Mouse (Mus musculus): ENCODE data around the gene Col1a1.

Gene Col1a1

GRCm38 (mm10) chr11:94936045-94936444, at the start of gene Col1a1:
Col1a1 (plus strand) TSS chr11:94936224.
- DNase-seq (ENCODE audit: low read depth, low spot score): no peak

GRCm38 (mm10) chr11:94891155-94891554, 44.9 kb upstream of the Col1a1 start:
- no peak for DNase-seq (ENCODE audit: low read depth, low spot score)

DNA sequence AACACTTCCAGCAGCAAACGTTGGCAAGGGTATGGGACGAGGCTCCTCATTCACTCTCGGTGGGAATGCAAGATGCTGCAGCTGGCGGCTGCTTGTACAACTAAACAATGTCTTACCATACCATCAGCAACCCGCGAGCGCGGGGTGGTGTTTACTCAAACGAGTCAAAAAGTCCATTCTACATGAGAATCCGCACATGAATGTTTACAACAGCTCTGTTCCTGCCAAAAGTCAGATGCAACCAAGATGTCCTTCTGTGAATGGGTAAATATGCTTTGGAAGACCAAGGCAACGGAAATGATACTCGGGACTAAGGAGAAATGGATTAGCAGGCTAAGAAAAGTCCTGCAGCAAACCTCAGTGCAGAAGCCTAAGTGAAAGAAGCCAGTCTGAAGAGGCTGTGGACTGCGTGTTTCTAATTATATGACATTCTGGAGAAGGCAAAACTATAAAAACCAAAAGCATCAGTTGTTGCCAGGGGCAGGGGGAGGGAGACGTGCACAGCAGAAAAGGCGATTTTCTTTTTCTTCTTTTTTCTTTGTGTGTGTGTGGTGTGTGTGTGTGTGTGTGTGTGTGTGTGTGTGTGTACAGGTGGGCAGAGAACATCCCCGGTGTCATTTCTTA, 39.2 kb upstream of the Col1a1 start:
- DNase-seq (ENCODE audit: low read depth, low spot score): no peak

- DNase-seq (ENCODE audit: low read depth, low spot score): no peak
Measured at GRCm38 (mm10) chr11:94901231-94901630, 34.8 kb upstream of the Col1a1 start.

DNA sequence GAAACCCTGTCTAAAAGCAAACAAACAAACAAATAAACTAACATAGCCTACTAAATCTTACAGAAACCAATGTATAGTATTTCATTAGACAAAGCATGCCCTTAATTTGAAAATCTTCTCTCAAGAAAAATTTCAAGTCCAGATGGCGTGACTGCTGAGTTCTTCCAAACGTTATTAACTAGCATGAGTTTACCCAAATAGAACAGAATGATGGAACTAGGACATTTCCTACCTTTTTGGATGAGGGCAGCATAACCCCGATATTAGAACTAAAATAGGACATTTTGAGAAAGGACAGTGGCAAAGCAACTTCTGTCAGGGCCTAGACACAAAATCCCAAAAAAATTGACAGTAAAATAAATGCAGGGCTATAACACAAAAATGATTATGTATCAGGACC, 31.7 kb upstream of the Col1a1 start:
- DNase-seq (ENCODE audit: low read depth, low spot score): no peak

GRCm38 (mm10) chr11:94910971-94911370, 25.1 kb upstream of the Col1a1 start:
- DNase-seq (ENCODE audit: low read depth, low spot score): no peak

DNA sequence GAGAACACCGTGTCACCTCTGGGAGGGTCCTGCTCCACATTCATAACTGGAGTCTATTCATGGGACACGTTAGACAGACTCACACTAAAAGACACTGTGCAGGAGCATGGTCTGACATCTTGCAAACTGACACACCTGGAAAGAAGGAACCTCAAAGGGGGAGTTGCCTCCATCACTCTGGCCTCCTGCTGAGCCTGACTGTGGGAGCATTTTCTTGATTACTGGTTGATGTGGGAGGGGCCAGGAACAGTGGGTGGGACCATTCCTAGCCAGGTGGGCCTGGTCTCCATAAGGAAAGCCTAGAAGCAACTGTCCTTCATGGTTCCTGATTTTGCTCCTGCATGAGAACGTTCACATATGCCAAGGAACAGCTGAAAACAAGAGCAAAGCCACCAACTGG, 23.5 kb upstream of the Col1a1 start:
- DNase-seq (ENCODE audit: low read depth, low spot score): no peak

DNA sequence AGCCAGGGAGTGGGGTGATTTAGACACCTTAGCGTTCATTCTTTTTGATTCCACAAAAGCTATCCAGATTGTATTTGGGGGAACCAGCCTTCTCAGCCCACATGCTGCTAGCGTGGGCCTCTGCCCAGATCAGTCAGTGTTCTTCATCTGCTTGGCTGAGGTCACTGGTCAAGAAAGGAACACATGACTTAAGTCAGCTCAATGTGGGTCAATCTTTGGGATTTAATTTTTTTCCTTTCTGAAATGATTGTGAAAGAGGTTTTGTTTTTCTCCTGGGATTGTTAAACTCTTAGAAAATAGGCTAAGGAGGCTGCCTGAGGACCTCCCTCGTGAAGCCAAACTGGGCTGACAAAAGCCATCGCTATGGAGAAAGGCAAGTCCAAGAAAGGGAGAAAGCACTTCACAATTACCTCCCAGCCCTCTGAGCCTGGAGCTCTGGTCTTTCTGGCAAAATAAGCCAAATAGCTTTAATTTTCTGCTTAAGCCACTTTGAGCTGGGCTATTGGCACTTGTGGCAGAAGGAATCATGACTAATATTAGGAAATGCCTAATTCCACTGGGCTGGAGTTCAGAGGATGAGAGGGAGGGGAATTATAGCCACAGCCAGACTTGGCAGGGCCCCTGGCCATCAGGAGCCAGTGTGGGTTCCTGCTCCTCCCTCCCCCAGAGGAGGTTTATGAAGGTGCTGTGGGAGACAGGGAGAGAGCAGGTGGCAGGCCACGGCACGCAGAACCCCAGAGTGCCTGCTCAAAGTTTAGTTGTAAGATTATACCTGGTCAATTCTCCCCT, 22.5 kb upstream of the Col1a1 start:
- no peak for DNase-seq (ENCODE audit: low read depth, low spot score)

- DNase-seq (ENCODE audit: low read depth, low spot score): no peak
Measured at GRCm38 (mm10) chr11:94915675-94916403, 20.2 kb upstream of the Col1a1 start.

- no peak for DNase-seq (ENCODE audit: low read depth, low spot score)
Measured at GRCm38 (mm10) chr11:94916477-94916876, 19.5 kb upstream of the Col1a1 start.

GRCm38 (mm10) chr11:94917717-94918116, 18.3 kb upstream of the Col1a1 start:
- no peak for DNase-seq (ENCODE audit: low read depth, low spot score)

DNA sequence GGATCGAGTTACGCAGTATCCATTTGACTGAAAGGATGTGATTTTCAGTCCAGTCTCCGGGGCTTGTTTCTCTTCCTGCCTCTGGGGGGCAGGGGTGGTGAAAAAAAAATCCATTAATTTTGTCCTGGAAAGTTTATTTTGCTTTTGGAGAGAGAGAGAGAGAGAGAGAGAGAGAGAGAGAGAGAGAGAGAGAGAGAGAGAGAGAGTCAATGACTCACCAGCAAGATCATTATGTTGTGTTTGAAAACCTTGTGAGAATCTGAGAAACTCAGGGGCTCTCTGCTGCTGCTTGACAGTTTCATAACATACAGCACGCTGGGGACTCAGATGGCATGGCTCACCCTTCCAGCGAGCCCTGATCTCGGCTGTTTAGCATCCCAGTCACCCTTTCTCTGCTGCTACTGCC, 15.0 kb upstream of the Col1a1 start:
- DNase-seq (ENCODE audit: low read depth, low spot score): no peak

DNA sequence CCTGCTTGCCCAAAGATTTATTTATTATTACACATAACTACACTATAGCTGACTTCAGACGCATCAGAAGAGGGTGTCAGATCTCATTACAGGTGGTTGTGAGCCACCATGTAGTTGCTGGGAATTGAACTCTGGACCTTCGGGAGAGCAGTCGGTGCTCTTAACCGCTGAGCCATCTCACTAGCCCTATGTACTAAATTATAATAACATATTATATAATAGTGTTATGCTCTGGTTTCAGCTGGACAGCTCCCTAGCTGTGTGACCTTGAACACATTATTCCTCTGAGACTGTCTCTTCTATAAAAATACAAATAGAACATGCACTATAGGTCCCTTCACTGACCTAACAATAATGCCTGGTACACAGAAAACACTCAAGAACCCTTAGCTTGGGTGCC, 11.0 kb upstream of the Col1a1 start:
- no peak for DNase-seq (ENCODE audit: low read depth, low spot score)

GRCm38 (mm10) chr11:94926431-94926830, 9.6 kb upstream of the Col1a1 start:
- no peak for DNase-seq (ENCODE audit: low read depth, low spot score)

DNA sequence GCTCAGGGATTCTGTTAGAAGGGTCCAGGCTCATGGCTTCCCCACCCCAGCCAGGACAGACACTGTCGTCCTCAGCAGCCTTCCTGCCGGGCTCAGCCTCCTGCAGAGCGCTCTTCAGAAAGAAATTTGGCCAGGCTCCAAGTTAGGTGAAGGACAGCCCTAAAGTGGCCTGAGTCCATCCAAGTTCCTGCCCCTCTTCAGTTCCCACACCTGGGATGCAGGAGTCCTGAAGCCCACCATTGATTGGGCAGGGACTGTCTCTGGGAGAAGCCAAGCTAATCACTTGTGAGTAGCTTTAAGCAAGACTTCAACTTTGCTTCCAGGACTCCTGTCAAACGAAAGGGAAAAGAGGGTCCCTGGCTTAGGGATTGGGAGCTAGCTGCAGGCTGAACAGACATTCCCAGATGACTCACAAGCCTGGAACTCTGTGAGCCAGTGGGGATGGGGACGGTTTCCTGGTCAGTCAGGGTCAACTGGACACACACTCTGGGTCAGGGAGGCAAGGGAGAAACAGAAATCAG, 8.2 kb upstream of the Col1a1 start:
- no peak for DNase-seq (ENCODE audit: low read depth, low spot score)

GRCm38 (mm10) chr11:94928820-94929219, 7.2 kb upstream of the Col1a1 start:
- DNase-seq (ENCODE audit: low read depth, low spot score): peak; percentile 59

GRCm38 (mm10) chr11:94929599-94929998, 6.4 kb upstream of the Col1a1 start:
- DNase-seq (ENCODE audit: low read depth, low spot score): no peak

DNA sequence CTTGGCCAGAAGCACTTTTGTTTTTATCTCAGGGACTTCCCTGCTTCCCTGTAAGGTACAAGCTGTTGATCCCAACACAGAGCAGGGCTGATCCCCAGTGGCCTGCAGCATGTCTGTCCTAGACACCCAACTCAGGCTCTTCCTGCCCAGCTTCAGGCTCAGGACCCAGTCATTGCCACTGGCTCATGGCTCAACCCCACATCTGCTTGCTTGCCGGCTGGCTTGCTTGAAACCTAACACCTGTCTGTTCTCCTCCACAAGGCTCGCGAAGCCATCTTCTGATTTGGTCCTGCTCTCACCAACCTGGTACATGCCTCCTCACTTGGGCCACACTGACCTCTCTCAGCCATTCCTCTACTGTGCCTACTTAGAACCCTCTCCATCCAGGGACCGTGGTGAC, 5.9 kb upstream of the Col1a1 start:
- DNase-seq (ENCODE audit: low read depth, low spot score): no peak

DNA sequence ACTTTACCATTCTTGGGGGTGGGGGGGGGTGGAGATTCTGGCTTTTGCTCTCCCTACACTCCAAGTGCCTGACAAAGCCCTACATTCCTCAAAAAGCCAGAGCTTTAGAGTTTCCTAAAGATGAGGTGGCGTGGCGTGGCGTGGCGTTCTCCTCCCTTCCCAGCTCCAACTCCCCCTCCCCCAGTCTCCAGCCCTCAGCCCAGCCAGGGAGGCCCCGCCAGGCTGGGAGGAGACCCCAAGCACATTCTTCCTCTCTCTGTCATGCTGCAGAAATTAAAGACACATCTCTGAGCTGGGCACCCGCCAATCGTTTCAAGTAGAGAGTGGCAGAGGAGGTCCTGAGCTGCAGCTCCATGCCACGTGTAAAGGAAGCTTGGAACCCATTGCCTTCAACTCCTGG, 2.4 kb upstream of the Col1a1 start:
- DNase-seq (ENCODE audit: low read depth, low spot score): no peak

- no peak for DNase-seq (ENCODE audit: low read depth, low spot score)
Measured at GRCm38 (mm10) chr11:94934526-94934925, 1.5 kb upstream of the Col1a1 start.

DNA sequence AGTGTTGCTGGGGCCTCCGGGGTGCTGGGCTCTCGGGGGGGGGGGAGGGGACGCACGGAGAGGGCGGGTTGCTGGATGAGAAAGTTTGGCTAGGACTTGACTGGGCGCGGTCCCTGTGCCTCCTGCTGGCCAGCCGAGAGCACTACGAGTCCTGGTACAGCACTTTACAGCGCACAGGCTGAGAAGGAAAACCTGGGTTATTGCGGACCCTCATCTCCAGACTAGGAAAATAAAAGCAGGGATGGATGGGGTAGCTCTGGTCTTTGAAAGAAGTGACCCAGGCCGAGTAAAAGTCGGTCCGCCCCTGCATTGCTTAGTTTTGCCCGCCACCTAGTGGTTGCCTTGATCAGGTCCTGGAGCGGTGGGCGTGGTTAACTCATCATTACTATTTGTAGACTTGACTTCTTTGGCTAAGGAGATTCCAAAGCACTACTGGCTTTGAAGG, 849 bp downstream of the Col1a1 start:
- DNase-seq (ENCODE audit: low read depth, low spot score): peak; percentile 75

GRCm38 (mm10) chr11:94937335-94937781, 1.3 kb downstream of the Col1a1 start:
- DNase-seq (ENCODE audit: low read depth, low spot score): no peak

Data from retina, postnatal 7 days (tissue).